Mouse (Mus musculus): ENCODE results near the gene Gmppb. TPM values are rescaled to one million over a fixed set of nuclear protein-coding genes. Genes with fewer than 3 reads are reported as not detected.
A peak's percentile ranks its signal among the peaks of the same experiment; 100 is the strongest.

Gene Gmppb
- total RNA-seq, 2 experiments from 2014 or later = 3.3 to 6.3 TPM

- Histone ChIP-seq H3K27ac (peak within 1 kb of the TSS; percentile 87), H3K4me3 (peak within 1 kb of the TSS; percentile 60)
- intact Hi-C loops (cut with DNase I) = loop anchor here (2.0 to 5.0 kb wide), 3 partner anchors 68 to 151 kb away; partner anchors contain the start of gene Inka1
- TF ChIP-seq CTCF (IDR thresholded peaks at IDR 0.05) = peak; percentile 95
- DNase-seq = peak; percentile 96
These were observed 4.0 kb downstream of the Gmppb start, which contains the start of gene Amigo3 for GRCm38 (mm10) chr9:108052885-108053664. Gene Amigo3 (plus strand): TSS chr9:108053159.

- intact Hi-C loops (cut with DNase I) = loop anchor here (2.0 to 5.0 kb wide), 3 partner anchors 69 to 151 kb away; partner anchors contain the start of gene Inka1
- peak; percentile 43 for DNase-seq
- H3K27ac ChIP-seq = peak overlapping the region; percentile 87
- no peak for TF ChIP-seq CTCF (IDR thresholded peaks at IDR 0.05)
- peak overlapping the region; percentile 60 for H3K4me3 ChIP-seq
These were observed 4.7 kb downstream of the Gmppb start for GRCm38 (mm10) chr9:108053665-108054225.

- peak; percentile 27 for DNase-seq
- TF ChIP-seq CTCF (IDR thresholded peaks at IDR 0.05) = no peak
- Histone ChIP-seq H3K4me3 (peak overlapping the region; percentile 60), H3K27ac (peak overlapping the region; percentile 92)
- intact Hi-C loops (cut with DNase I) = loop anchor here (5.0 kb wide), 2 partner anchors 92 to 152 kb away; no protein-coding TSS in a partner anchor
These were observed 5.4 kb downstream of the Gmppb start for GRCm38 (mm10) chr9:108054331-108055040.

DNA sequence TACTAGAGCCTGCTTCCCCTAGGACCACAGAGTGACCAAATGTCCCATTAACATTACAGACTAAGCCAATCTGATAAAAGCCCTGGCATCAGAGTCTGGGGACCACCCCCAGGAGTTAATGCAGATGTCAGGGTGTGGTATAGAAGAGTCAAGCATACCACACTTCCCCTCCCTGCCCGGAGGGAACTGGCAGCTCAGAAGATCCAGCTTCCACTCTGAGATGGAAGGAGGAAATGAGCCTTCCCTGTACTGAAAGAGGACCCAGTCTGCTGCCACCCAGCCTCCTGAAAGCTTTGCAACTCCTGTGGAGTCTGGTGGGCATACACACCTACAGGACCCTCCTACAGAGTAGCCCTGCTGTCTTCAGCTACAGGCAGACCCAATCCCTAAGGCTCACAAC, 6.0 kb downstream of the Gmppb start:
- peak overlapping the region; percentile 92 for H3K27ac ChIP-seq
- intact Hi-C loops (cut with DNase I) = no loop called here
- peak; percentile 20 for DNase-seq
- no peak for TF ChIP-seq CTCF (IDR thresholded peaks at IDR 0.05)
- H3K4me3 ChIP-seq = no peak overlapping the region

- TF ChIP-seq CTCF (IDR thresholded peaks at IDR 0.05) = no peak
- peak overlapping the region; percentile 92 for H3K27ac ChIP-seq
- no peak for DNase-seq
- no peak overlapping the region; the same call in 1 of the 2 replicates for H3K4me3 ChIP-seq
- intact Hi-C loops (cut with DNase I) = no loop called here
These were observed 6.7 kb downstream of the Gmppb start for GRCm38 (mm10) chr9:108055661-108056237.

DNA sequence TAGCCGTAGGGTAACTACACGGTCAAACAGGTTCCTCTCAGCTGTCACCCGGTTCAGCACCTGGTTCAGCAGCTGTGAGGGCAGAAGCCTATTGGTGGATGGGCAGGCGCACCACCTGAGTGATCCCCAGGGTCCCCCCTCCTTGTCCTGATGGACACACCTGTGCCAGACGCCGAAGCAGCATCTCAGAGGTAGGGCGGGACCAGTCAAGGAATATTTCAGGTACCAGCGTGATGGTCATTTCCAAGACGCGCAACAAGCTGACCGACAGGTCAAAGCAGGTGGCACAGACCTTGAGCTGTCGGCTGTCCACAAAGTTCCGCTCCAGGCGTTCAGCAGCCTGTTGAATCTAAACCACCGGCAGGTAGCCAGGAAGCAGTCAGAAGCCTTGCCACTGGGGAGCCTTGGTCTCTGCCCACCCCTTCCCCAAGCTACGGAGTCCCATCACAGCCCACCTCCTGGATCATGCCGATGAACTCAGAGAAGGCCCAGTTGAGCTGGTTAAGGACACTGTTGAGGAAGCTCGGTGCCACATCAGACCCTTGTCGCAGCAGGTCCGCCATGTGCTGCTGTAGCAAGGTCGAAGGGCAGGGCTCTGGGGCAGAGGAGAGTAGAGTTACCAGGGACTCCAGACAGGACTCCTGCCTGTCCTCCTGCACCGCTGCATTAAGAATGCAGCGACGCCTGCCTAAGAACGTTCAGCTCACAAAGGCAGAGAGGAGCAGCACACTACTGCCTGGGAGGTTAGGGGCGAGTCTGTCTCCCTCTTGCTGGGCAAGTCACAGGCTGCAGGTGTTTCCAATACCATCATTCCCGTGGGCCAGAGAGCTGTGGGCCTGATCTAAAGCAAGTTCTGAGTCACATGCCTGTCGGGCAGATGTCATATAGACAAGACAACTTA, 7.6 kb downstream of the Gmppb start:
- Histone ChIP-seq H3K27ac (peak overlapping the region; percentile 92), H3K4me3 (no peak overlapping the region; the same call in 1 of the 2 replicates)
- no peak for TF ChIP-seq CTCF (IDR thresholded peaks at IDR 0.05)
- DNase-seq = peak; percentile 53
- intact Hi-C loops (cut with DNase I) = no loop called here

DNA sequence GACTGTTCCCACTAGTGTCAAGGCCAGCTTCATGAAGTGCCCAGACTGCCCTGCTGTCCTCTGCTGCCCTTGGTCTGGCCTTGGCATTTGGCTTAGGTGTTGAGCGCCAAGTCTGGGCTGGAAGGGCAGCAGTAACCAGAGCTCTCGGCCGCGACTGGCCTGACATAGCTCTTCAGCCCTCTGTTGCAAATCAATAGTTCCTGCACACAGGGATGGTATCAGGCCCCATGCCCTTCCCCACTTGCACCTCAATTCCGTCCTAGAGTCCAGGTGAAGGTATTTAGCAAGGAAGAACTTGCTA, 8.2 kb downstream of the Gmppb start:
- no peak for TF ChIP-seq CTCF (IDR thresholded peaks at IDR 0.05)
- DNase-seq = peak; percentile 88
- intact Hi-C loops (cut with DNase I) = no loop called here
- Histone ChIP-seq H3K27ac (peak overlapping the region; percentile 92), H3K4me3 (peak overlapping the region; percentile 0; the same call in 1 of the 2 replicates)

- H3K4me3 ChIP-seq = no peak overlapping the region
- peak; percentile 19 for DNase-seq
- peak overlapping the region; percentile 92 for H3K27ac ChIP-seq
- intact Hi-C loops (cut with DNase I) = no loop called here
- no peak for TF ChIP-seq CTCF (IDR thresholded peaks at IDR 0.05)
These were observed 9.2 kb downstream of the Gmppb start for GRCm38 (mm10) chr9:108058291-108058690.

DNA sequence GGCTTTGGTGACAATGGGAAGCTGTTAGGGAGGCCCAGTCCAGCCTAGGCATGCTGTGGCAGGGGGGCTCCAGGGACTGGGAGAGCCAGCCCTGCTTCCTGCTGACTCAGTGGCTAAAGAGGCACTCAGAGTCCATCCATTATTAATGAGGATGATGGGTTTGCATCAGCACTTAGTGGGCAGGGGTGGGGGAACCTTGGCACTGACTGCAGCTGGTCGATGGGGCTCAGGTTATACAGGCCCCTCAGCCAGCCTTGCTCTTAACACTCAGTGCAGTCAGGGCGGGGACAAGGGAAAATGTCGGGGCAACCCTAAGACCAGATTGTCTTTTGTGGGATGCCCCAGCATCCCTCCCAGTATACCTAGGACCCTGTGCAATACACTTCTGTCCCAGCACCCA, 13.1 kb downstream of the Gmppb start:
- intact Hi-C loops (cut with DNase I) = no loop called here
- TF ChIP-seq CTCF (IDR thresholded peaks at IDR 0.05) = no peak
- Histone ChIP-seq H3K27ac (no peak overlapping the region), H3K4me3 (no peak overlapping the region)
- DNase-seq = no peak

- intact Hi-C loops (cut with DNase I) = no loop called here
- DNase-seq = peak; percentile 18
- peak overlapping the region; percentile 31; the same call in 1 of the 2 replicates for H3K27ac ChIP-seq
- TF ChIP-seq CTCF (IDR thresholded peaks at IDR 0.05) = no peak
- H3K4me3 ChIP-seq = no peak overlapping the region
These were observed 14.3 kb downstream of the Gmppb start for GRCm38 (mm10) chr9:108063361-108063760.

DNA sequence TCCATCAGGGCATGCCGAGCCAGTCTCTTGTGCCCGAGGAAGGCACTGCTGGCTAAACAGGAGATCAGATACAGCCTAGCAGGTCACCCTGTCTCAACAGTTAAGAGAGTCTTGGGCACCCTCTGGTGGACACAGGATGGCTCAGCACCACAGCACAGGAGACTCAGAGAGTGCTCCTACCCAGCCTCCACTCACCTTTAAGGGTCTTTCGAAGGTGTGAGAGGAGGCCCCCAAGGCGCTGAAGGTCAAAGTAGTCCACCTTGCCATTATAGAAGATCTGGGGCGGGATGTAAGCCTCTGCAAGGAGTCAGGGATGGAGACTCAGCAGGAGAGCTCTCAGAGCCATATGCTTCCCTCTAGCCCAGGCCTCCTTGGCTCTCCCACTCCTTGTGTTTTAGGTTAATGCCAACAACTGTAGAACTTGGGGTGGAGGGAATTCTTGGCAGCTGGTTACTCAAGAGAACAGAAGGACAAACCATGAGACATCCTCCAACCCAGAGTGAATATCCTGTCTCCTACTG, 16.5 kb downstream of the Gmppb start:
- Histone ChIP-seq H3K4me3 (no peak overlapping the region), H3K27ac (peak overlapping the region; percentile 56)
- intact Hi-C loops (cut with DNase I) = loop anchor here (1.0 kb wide), 1 partner anchor 102 kb away; no protein-coding TSS in a partner anchor
- TF ChIP-seq CTCF (IDR thresholded peaks at IDR 0.05) = peak; percentile 85
- DNase-seq = peak; percentile 83

Data from gastrocnemius, adult 2 months (tissue).